Mouse (Mus musculus): Measurements from ENCODE around the gene Naif1.

Gene Naif1

GRCm38 (mm10) chr2:32427720-32428119, 22.5 kb upstream of the Naif1 start:
- in situ Hi-C loops (cut with MboI, MseI) = no loop called here

- in situ Hi-C loops (cut with MboI, MseI) = no loop called here
Measured at GRCm38 (mm10) chr2:32428262-32428722, 22.0 kb upstream of the Naif1 start.

GRCm38 (mm10) chr2:32429215-32429891, 20.9 kb upstream of the Naif1 start:
- in situ Hi-C loops (cut with MboI, MseI) = no loop called here

GRCm38 (mm10) chr2:32430701-32431676, 19.3 kb upstream of the Naif1 start:
- in situ Hi-C loops (cut with MboI, MseI) = no loop called here

- in situ Hi-C loops (cut with MboI, MseI) = no loop called here
Measured at GRCm38 (mm10) chr2:32436686-32437372, 13.4 kb upstream of the Naif1 start.

GRCm38 (mm10) chr2:32437612-32438166, 12.6 kb upstream of the Naif1 start:
- in situ Hi-C loops (cut with MboI, MseI) = no loop called here

GRCm38 (mm10) chr2:32438733-32439132, 11.5 kb upstream of the Naif1 start:
- in situ Hi-C loops (cut with MboI, MseI) = no loop called here

- in situ Hi-C loops (cut with MboI, MseI) = no loop called here
Measured at GRCm38 (mm10) chr2:32439177-32439576, 11.1 kb upstream of the Naif1 start.

- in situ Hi-C loops (cut with MboI, MseI) = no loop called here
Measured at GRCm38 (mm10) chr2:32440164-32440563, 10.1 kb upstream of the Naif1 start.

- in situ Hi-C loops (cut with MboI, MseI) = no loop called here
Measured at GRCm38 (mm10) chr2:32440632-32441031, 9.6 kb upstream of the Naif1 start.

GRCm38 (mm10) chr2:32441550-32441949, 8.7 kb upstream of the Naif1 start:
- in situ Hi-C loops (cut with MboI, MseI) = no loop called here

- in situ Hi-C loops (cut with MboI, MseI) = no loop called here
Measured at GRCm38 (mm10) chr2:32445535-32445934, 4.7 kb upstream of the Naif1 start.

GRCm38 (mm10) chr2:32447264-32447936, 2.9 kb upstream of the Naif1 start:
- in situ Hi-C loops (cut with MboI, MseI) = no loop called here

GRCm38 (mm10) chr2:32448480-32448879, 1.8 kb upstream of the Naif1 start:
- in situ Hi-C loops (cut with MboI, MseI) = no loop called here

GRCm38 (mm10) chr2:32450881-32451844, 906 bp downstream of the Naif1 start, which contains the start of gene Slc25a25:
Gene Slc25a25, minus strand, starts transcription at chr2:32451445.
- in situ Hi-C loops (cut with MboI, MseI) = no loop called here

GRCm38 (mm10) chr2:32451870-32452372, 1.7 kb downstream of the Naif1 start:
- in situ Hi-C loops (cut with MboI, MseI) = no loop called here

- in situ Hi-C loops (cut with MboI, MseI) = no loop called here
Measured at GRCm38 (mm10) chr2:32452441-32452971, 2.2 kb downstream of the Naif1 start.

- in situ Hi-C loops (cut with MboI, MseI) = no loop called here
Measured at GRCm38 (mm10) chr2:32453641-32454303, 3.5 kb downstream of the Naif1 start.

GRCm38 (mm10) chr2:32454633-32455032, 4.4 kb downstream of the Naif1 start:
- in situ Hi-C loops (cut with MboI, MseI) = no loop called here

Measured in T-helper 2 cell (primary cell).